Mouse (Mus musculus) myocyte (in vitro differentiated cells): ENCODE data around the gene Dact3. TPM values are rescaled to one million over a fixed set of nuclear protein-coding genes. Genes with fewer than 3 reads are reported as not detected.
A peak's percentile ranks its signal among the peaks of the same experiment; 100 is the strongest.

Experiments used
- H3K27me3 ChIP-seq: one replicate; pipeline ENCODE4 v1.6.1; 2011; ENCODE audit not compliant: control insufficient read depth, insufficient read depth, insufficient read length
- H3K36me3 ChIP-seq: one replicate; pipeline ENCODE4 v1.6.1; 2011; ENCODE audit not compliant: control insufficient read depth, insufficient read depth
- H3K4me2 ChIP-seq: one replicate; pipeline ENCODE4 v1.6.1; 2011; ENCODE audit warnings: low read depth, control low read depth
- H3K4me3 ChIP-seq: one replicate; pipeline ENCODE4 v1.5.1; 2011; ENCODE audit warnings: mild to moderate bottlenecking, control low read depth, moderate library complexity
- H3K79me2 ChIP-seq: one replicate; pipeline ENCODE4 v1.6.1; 2011; ENCODE audit not compliant: control insufficient read depth, insufficient read depth
- H3ac ChIP-seq: one replicate; pipeline ENCODE4 v1.6.1; 2011; ENCODE audit not compliant: control insufficient read depth, insufficient read length
- CEBPB ChIP-seq: IDR thresholded peaks from 2 replicates; pipeline ENCODE4 v1.6.1; 2011; ENCODE audit warnings: mild to moderate bottlenecking, moderate library complexity; ENCODE audit not compliant: poor library complexity, insufficient read depth, severe bottlenecking
- E2F4 ChIP-seq: IDR thresholded peaks from one replicate; pipeline ENCODE4 v1.6.1; 2011; ENCODE audit warnings: mild to moderate bottlenecking, control low read depth, moderate library complexity; ENCODE audit not compliant: insufficient read depth
- MAX ChIP-seq: IDR thresholded peaks from one replicate; pipeline ENCODE4 v1.6.1; 2011; ENCODE audit warnings: low read depth, mild to moderate bottlenecking, control low read depth
- MYOD1 ChIP-seq, 3 experiments: IDR thresholded peaks; one replicate each; pipeline ENCODE4 v1.6.1; 2011; ENCODE audit warnings: control low read depth in 2 of 3, low read depth in 2 of 3, mild to moderate bottlenecking in 2 of 3, moderate library complexity in 1 of 3; ENCODE audit not compliant: insufficient read length in 2 of 3, control insufficient read depth in 1 of 3
- MYOG ChIP-seq, 3 experiments: IDR thresholded peaks; one replicate each; pipeline ENCODE4 v1.6.1; 2011; ENCODE audit warnings: control low read depth in 2 of 3, low read depth in 2 of 3, mild to moderate bottlenecking in 2 of 3; ENCODE audit not compliant: insufficient read length in 2 of 3, control insufficient read depth in 1 of 3, insufficient read depth in 1 of 3
- POLR2A ChIP-seq: IDR thresholded peaks from one replicate; pipeline ENCODE4 v1.6.1; 2011; ENCODE audit warnings: low read depth, mild to moderate bottlenecking, control low read depth, moderate library complexity; ENCODE audit not compliant: insufficient read length
- POLR2AphosphoS2 ChIP-seq: IDR thresholded peaks from one replicate; pipeline ENCODE4 v1.6.1; 2011; ENCODE audit warnings: low read depth, control low read depth; ENCODE audit not compliant: insufficient read length
- REST ChIP-seq: IDR thresholded peaks from one replicate; pipeline ENCODE4 v1.6.1; 2011; ENCODE audit warnings: mild to moderate bottlenecking, control low read depth, moderate library complexity; ENCODE audit not compliant: insufficient read depth, insufficient read length
- SRF ChIP-seq: IDR thresholded peaks from one replicate; pipeline ENCODE4 v1.6.1; 2011; ENCODE audit warnings: low read depth; ENCODE audit not compliant: control insufficient read depth, insufficient read length
- TCF12 ChIP-seq: IDR thresholded peaks from one replicate; pipeline ENCODE4 v1.6.1; 2011; ENCODE audit warnings: mild to moderate bottlenecking, control low read depth; ENCODE audit not compliant: poor library complexity, insufficient read depth, severe bottlenecking
- TCF3 ChIP-seq: IDR thresholded peaks from one replicate; pipeline ENCODE4 v1.6.1; 2011; ENCODE audit warnings: low read depth, control low read depth; ENCODE audit not compliant: insufficient read length
- USF1 ChIP-seq: IDR thresholded peaks from one replicate; pipeline ENCODE4 v1.6.1; 2011; ENCODE audit warnings: low read depth, mild to moderate bottlenecking, control low read depth, moderate library complexity
- polyA plus RNA-seq: library from polyadenylated mRNA; unstranded; fragments of >200 nt; fragmentation: generic; extraction: Trizol; gene quantifications from one replicate; pipeline ENCODE4 v1.2.1, GENCODE M21; 2012; ENCODE audit warnings: missing spikeins

The Dact3 gene
- polyA plus RNA-seq, 1 experiment, result 10.0 TPM

- Histone ChIP-seq H3K79me2 (peaks cover 39% of the 10 kb centered on the region), H3K36me3 (peaks cover 3% of the 10 kb centered on the region)
These were observed 43.6 kb downstream of the Dact3 start for GRCm38 (mm10) chr7:16918670-16919069.

GRCm38 (mm10) chr7:16919395-16920149, 44.5 kb downstream of the Dact3 start:
- Histone ChIP-seq H3ac (no peak overlapping the region), H3K79me2 (peaks cover 40% of the 10 kb centered on the region), H3K4me3 (no peak overlapping the region), H3K36me3 (peaks cover 3% of the 10 kb centered on the region), H3K4me2 (peak overlapping the region; percentile 18), H3K27me3 (no peaks in the 10 kb centered on the region)
- TF ChIP-seq MYOD1 (IDR thresholded peaks at IDR 0.05; ENCODE audit: control insufficient read depth in 1 of 3, insufficient read length in 2 of 3, low read depth in 2 of 3) (no peak), TCF3 (no peak), REST (no peak), SRF (no peak), POLR2AphosphoS2 (no peak), E2F4 (no peak)

More at GRCm38 (mm10) chr7:16918670-16919069, 43.6 kb downstream of the Dact3 start:
- Histone ChIP-seq H3ac (no peak overlapping the region), H3K4me3 (no peak overlapping the region), H3K27me3 (no peaks in the 10 kb centered on the region), H3K4me2 (no peak overlapping the region)
- TF ChIP-seq REST, result no peak
- TF ChIP-seq USF1, result no peak
- TF ChIP-seq POLR2AphosphoS2, result no peak
- no peak for TF ChIP-seq POLR2A
- TF ChIP-seq MAX, result no peak
- TF ChIP-seq TCF12, result no peak
- no peak for TF ChIP-seq CEBPB
- no peak for TF ChIP-seq MYOG (IDR thresholded peaks at IDR 0.05; ENCODE audit: control insufficient read depth in 1 of 3, insufficient read depth in 1 of 3, insufficient read length in 2 of 3, low read depth in 2 of 3)
- no peak for TF ChIP-seq SRF
- TF ChIP-seq E2F4, result no peak
- no peak for TF ChIP-seq TCF3
- no peak for TF ChIP-seq MYOD1 (IDR thresholded peaks at IDR 0.05; ENCODE audit: control insufficient read depth in 1 of 3, insufficient read length in 2 of 3, low read depth in 2 of 3)

- peaks cover 40% of the 10 kb centered on the region for H3K79me2 ChIP-seq
- H3K4me2 ChIP-seq, result peak overlapping the region; percentile 18
- H3K27me3 ChIP-seq, result no peaks in the 10 kb centered on the region
- TF ChIP-seq USF1 (no peak), MYOG (IDR thresholded peaks at IDR 0.05; ENCODE audit: control insufficient read depth in 1 of 3, insufficient read depth in 1 of 3, insufficient read length in 2 of 3, low read depth in 2 of 3) (no peak), POLR2A (no peak), MYOD1 (IDR thresholded peaks at IDR 0.05; ENCODE audit: control insufficient read depth in 1 of 3, insufficient read length in 2 of 3, low read depth in 2 of 3) (no peak), REST (no peak)
- H3K36me3 ChIP-seq, result peaks cover 3% of the 10 kb centered on the region
- no peak overlapping the region for H3K4me3 ChIP-seq
- H3ac ChIP-seq, result no peak overlapping the region
These were observed 45.0 kb downstream of the Dact3 start for GRCm38 (mm10) chr7:16920150-16920579.

- no peaks in the 10 kb centered on the region for H3K27me3 ChIP-seq
- TF ChIP-seq MAX, result no peak
- peaks cover 40% of the 10 kb centered on the region for H3K79me2 ChIP-seq
- H3K36me3 ChIP-seq, result peaks cover 3% of the 10 kb centered on the region
- H3K4me3 ChIP-seq, result no peak overlapping the region
- peak overlapping the region; percentile 85 for H3K4me2 ChIP-seq
- no peak overlapping the region for H3ac ChIP-seq
These were observed 46.0 kb downstream of the Dact3 start for GRCm38 (mm10) chr7:16920818-16921791.

DNA sequence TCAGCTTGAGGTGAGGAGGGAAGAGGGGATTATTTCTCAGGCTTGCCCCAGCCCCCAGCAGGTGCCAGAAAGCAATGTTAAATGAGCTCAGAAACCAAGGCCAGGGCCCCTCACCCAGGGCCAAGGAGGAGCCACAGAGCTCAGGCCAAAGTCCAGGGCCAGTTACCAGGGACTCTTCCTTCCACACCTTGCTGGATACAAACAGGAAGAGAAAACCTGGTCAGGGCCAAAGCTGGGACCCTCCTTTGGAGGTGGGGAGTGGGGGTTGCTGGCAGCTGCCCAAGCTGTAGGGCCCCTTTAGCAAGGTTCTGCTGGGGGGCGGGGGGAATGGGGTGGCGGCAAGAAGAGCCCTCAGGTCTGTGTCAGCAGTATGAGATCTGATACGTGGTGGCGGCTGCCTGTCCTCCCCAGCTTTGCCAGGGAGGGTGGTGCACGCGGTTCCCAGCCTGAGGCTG, 46.8 kb downstream of the Dact3 start:
- Histone ChIP-seq H3K27me3 (no peaks in the 10 kb centered on the region), H3K79me2 (peaks cover 40% of the 10 kb centered on the region), H3K4me3 (peak overlapping the region; percentile 94), H3ac (no peak overlapping the region), H3K4me2 (peak overlapping the region; percentile 85), H3K36me3 (peaks cover 2% of the 10 kb centered on the region)
- TF ChIP-seq E2F4 (no peak), TCF12 (no peak), CEBPB (no peak), MYOG (IDR thresholded peaks at IDR 0.05; ENCODE audit: control insufficient read depth in 1 of 3, insufficient read depth in 1 of 3, insufficient read length in 2 of 3, low read depth in 2 of 3) (no peak), USF1 (no peak), TCF3 (no peak), POLR2AphosphoS2 (no peak), POLR2A (no peak), MAX (no peak), MYOD1 (IDR thresholded peaks at IDR 0.05; ENCODE audit: control insufficient read depth in 1 of 3, insufficient read length in 2 of 3, low read depth in 2 of 3) (no peak), SRF (no peak), REST (no peak)
